Mouse (Mus musculus) ES-CJ7 (cell line): ENCODE results near the gene Pdilt.

Experiments
- DNase-seq: peaks from one replicate; pipeline ENCODE4 v3.0.0; 2011; ENCODE audit warnings: low read depth, low spot score

Gene Pdilt

GRCm38 (mm10) chr7:119513056-119513455, 10.2 kb downstream of the Pdilt start:
- DNase-seq: peak; percentile 73

GRCm38 (mm10) chr7:119511143-119511542, 12.1 kb downstream of the Pdilt start:
- no peak for DNase-seq

- no peak for DNase-seq
Measured at GRCm38 (mm10) chr7:119490041-119490780, 33.1 kb downstream of the Pdilt start.

- DNase-seq: no peak
Measured at GRCm38 (mm10) chr7:119486683-119487082, 36.6 kb downstream of the Pdilt start.

GRCm38 (mm10) chr7:119484154-119484553, 39.1 kb downstream of the Pdilt start:
- DNase-seq: no peak

GRCm38 (mm10) chr7:119479256-119479655, 44.0 kb downstream of the Pdilt start, which contains the start of gene Umod:
TSS of gene Umod (minus strand) at chr7:119479282.
- DNase-seq: no peak

- DNase-seq: peak; percentile 54
Measured at GRCm38 (mm10) chr7:119476500-119477389, 46.5 kb downstream of the Pdilt start.

- no peak for DNase-seq
Measured at GRCm38 (mm10) chr7:119459185-119459584, 64.1 kb downstream of the Pdilt start, which contains the start of gene Gp2. TSS of gene Gp2 (minus strand) at chr7:119459285.

- no peak for DNase-seq
Measured at GRCm38 (mm10) chr7:119454192-119454591, 69.1 kb downstream of the Pdilt start.

- DNase-seq: peak; percentile 3
Measured at GRCm38 (mm10) chr7:119443849-119444248, 79.4 kb downstream of the Pdilt start.

GRCm38 (mm10) chr7:119441938-119442337, 81.4 kb downstream of the Pdilt start:
- DNase-seq: no peak
